Mouse (Mus musculus): Measurements from ENCODE around the gene Rtca. TPM values are rescaled to one million over a fixed set of nuclear protein-coding genes. Genes with fewer than 3 reads are reported as not detected.

Gene Rtca
- polyA plus RNA-seq (2015; fragmentation: Nextera tagmentation; extraction: Ambion mirVana), result 120 and 124 TPM in 2 replicates

GRCm38 (mm10) chr3:116507772-116508351, at the start of gene Rtca:
Rtca (minus strand) TSS chr3:116508208.

GRCm38 (mm10) chr3:116512904-116513716, 5.1 kb upstream of the Rtca start, which contains the start of gene Dbt:
Dbt (plus strand) TSS chr3:116513070.

Other genes starting within 250 kb of the Rtca start
- gene Cdc14a, start 84.2 kb downstream of the Rtca start, polyA plus RNA-seq (2015; fragmentation: Nextera tagmentation; extraction: Ambion mirVana), result 3.7 and 3.8 TPM in 2 replicates
- gene Dbt, start 4.9 kb upstream of the Rtca start, polyA plus RNA-seq (2015; fragmentation: Nextera tagmentation; extraction: Ambion mirVana), result 14.3 and 14.4 TPM in 2 replicates
- gene Lrrc39, start 54.8 kb upstream of the Rtca start, polyA plus RNA-seq (2015; fragmentation: Nextera tagmentation; extraction: Ambion mirVana), result 0.26 and 0.36 TPM in 2 replicates
- 8.3 and 10.6 TPM in 2 replicates for gene Sass6, start 86.8 kb upstream of the Rtca start, polyA plus RNA-seq (2015; fragmentation: Nextera tagmentation; extraction: Ambion mirVana)
- 18.7 and 20.5 TPM in 2 replicates for gene Trmt13, start 106.4 kb upstream of the Rtca start, polyA plus RNA-seq (2015; fragmentation: Nextera tagmentation; extraction: Ambion mirVana)
- 54.8 and 55.4 TPM in 2 replicates for gene Mfsd14a, start 154.5 kb upstream of the Rtca start, polyA plus RNA-seq (2015; fragmentation: Nextera tagmentation; extraction: Ambion mirVana)
- not detected in 2 replicates for gene Gm43191, start 173.1 kb upstream of the Rtca start, polyA plus RNA-seq (2015; fragmentation: Nextera tagmentation; extraction: Ambion mirVana)
- 7.5 and 7.6 TPM in 2 replicates for gene Slc35a3, start 204.6 kb upstream of the Rtca start, polyA plus RNA-seq (2015; fragmentation: Nextera tagmentation; extraction: Ambion mirVana)